Comparison of ENCODE assay signal across 23 mouse cellular contexts in genomic region chr5:135109017-135109416, GRCm38 (mm10). TPM values are rescaled to one million over a fixed set of nuclear protein-coding genes. Genes with fewer than 3 reads are reported as not detected.
DNase-seq lines count a peak whose midpoint lies in the region; ATAC-seq and TF ChIP-seq lines count a peak whose summit lies in the region.
"Had no signal": no experiment of that assay in that cellular context is flagged by ENCODE, and none has a peak within 500 bp of the region (broad histone marks: within the 10 kb centered on the region; RNA-seq: fewer than 3 reads in every experiment).

No protein-coding gene starts in this region.

- H3K27ac ChIP-seq in kidney, adult 2 months (ENCODE audit: insufficient read depth, low read depth, low read length): peak overlapping the region; percentile 79
- H3K27ac ChIP-seq in kidney, embryonic 14.5 days (ENCODE audit: low read depth, low read length): no peak overlapping the region
- H3K27ac ChIP-seq in liver, embryonic 16.5 days (ENCODE audit: low read length): no peak overlapping the region
- H3K27ac ChIP-seq: forebrain, embryonic 10.5 days; heart, embryonic 13.5 days; hindbrain, embryonic 12.5 days; limb, embryonic 13.5 days; lung, embryonic 15.5 days; neural tube, embryonic 12.5 days had no signal

- no peaks in the 10 kb centered on the region for H3K9me3 ChIP-seq in kidney, embryonic 14.5 days (ENCODE audit: control insufficient read depth, low read length)
- no peaks in the 10 kb centered on the region for H3K9me3 ChIP-seq in E14TG2a.4 (ENCODE audit: low read length)
- no peaks in the 10 kb centered on the region for H3K9me3 ChIP-seq in liver, embryonic 16.5 days (replicated peaks; ENCODE audit: control insufficient read depth, low read length)
- H3K9me3 ChIP-seq: forebrain, embryonic 10.5 days; heart, embryonic 13.5 days; hindbrain, embryonic 12.5 days; limb, embryonic 13.5 days; lung, embryonic 15.5 days; neural tube, embryonic 12.5 days had no signal

- no peaks in the 10 kb centered on the region for H3K27me3 ChIP-seq in kidney, adult 2 months (replicated peaks; ENCODE audit: control insufficient read depth, insufficient read depth, low read length)
- H3K27me3 ChIP-seq in kidney, embryonic 14.5 days (ENCODE audit: control insufficient read depth, insufficient read depth, low read length): peaks cover 26% of the 10 kb centered on the region
- peaks cover 72% of the 10 kb centered on the region for H3K27me3 ChIP-seq in E14TG2a.4 (ENCODE audit: insufficient read depth, low read length)
- H3K27me3 ChIP-seq in liver, embryonic 16.5 days (ENCODE audit: control insufficient read depth, insufficient read depth, low read depth, low read length): peaks cover 30% of the 10 kb centered on the region

- no peak overlapping the region for H3K4me3 ChIP-seq in kidney, adult 2 months (ENCODE audit: insufficient read depth, low read depth, low read length)
- no peak overlapping the region for H3K4me3 ChIP-seq in kidney, embryonic 14.5 days (ENCODE audit: low read length)
- peak overlapping the region; percentile 84 for H3K4me3 ChIP-seq in E14TG2a.4 (replicated peaks; ENCODE audit: low read length)
- H3K4me3 ChIP-seq in liver, embryonic 16.5 days (ENCODE audit: low read depth, low read length): no peak overlapping the region
- H3K4me3 ChIP-seq: heart, embryonic 13.5 days; hindbrain, embryonic 12.5 days; limb, embryonic 13.5 days; lung, embryonic 15.5 days; neural tube, embryonic 12.5 days had no signal

- TF ChIP-seq CTCF in kidney, adult 2 months (conservative IDR thresholded peaks at IDR 0.05; ENCODE audit: insufficient read depth, insufficient read length, low read depth, low read length): no peak
- TF ChIP-seq CTCF in E14TG2a.4 (conservative IDR thresholded peaks at IDR 0.05; ENCODE audit: low read length): no peak

- DNase-seq in adrenal gland, adult 2 months: peak; percentile 38
- no peak for DNase-seq in adrenal gland, adult 8-10 months
- DNase-seq in kidney, adult 2 months: peak; percentile 85
- no peak for DNase-seq in testis, postnatal 14 days (ENCODE audit: low spot score)
- DNase-seq: cerebellum, adult 11-12 months; cerebellum, postnatal 14 days; heart, postnatal 14 days; lung, postnatal 4 days; midbrain, embryonic 14.5 days; right cerebral cortex, postnatal 14 days; spleen, adult 18-20 months; thymus, postnatal 14 days had no signal

- no peak overlapping the region for H3K4me2 ChIP-seq in kidney, embryonic 14.5 days (replicated peaks; ENCODE audit: low read depth, low read length)
- peak overlapping the region; percentile 31 for H3K4me2 ChIP-seq in liver, embryonic 16.5 days (ENCODE audit: low read depth, low read length)
- H3K4me2 ChIP-seq: heart, embryonic 13.5 days; hindbrain, embryonic 12.5 days; limb, embryonic 13.5 days had no signal

- H3K36me3 ChIP-seq in kidney, adult 2 months (ENCODE audit: control insufficient read depth, insufficient read depth, low read length): no peaks in the 10 kb centered on the region
- H3K36me3 ChIP-seq in kidney, embryonic 14.5 days (ENCODE audit: control insufficient read depth, insufficient read depth, low read length): no peaks in the 10 kb centered on the region
- no peaks in the 10 kb centered on the region for H3K36me3 ChIP-seq in E14TG2a.4 (ENCODE audit: insufficient read depth, low read length)
- H3K36me3 ChIP-seq in liver, embryonic 16.5 days (ENCODE audit: control insufficient read depth, insufficient read depth): no peaks in the 10 kb centered on the region
- H3K36me3 ChIP-seq: forebrain, embryonic 10.5 days; heart, embryonic 13.5 days; hindbrain, embryonic 12.5 days; limb, embryonic 13.5 days; lung, embryonic 15.5 days; neural tube, embryonic 12.5 days had no signal

- TF ChIP-seq POLR2A in kidney, adult 2 months (IDR thresholded peaks at IDR 0.05; ENCODE audit: low read depth, low read length): no peak

- peaks cover 9% of the 10 kb centered on the region for H3K4me1 ChIP-seq in kidney, adult 2 months (ENCODE audit: control insufficient read depth, insufficient read depth, low read length)
- no peaks in the 10 kb centered on the region for H3K4me1 ChIP-seq in kidney, embryonic 14.5 days (ENCODE audit: control insufficient read depth, insufficient read depth, low read length)
- H3K4me1 ChIP-seq in E14TG2a.4 (replicated peaks; ENCODE audit: low read depth, low read length): peaks cover 37% of the 10 kb centered on the region
- H3K4me1 ChIP-seq in liver, embryonic 16.5 days (ENCODE audit: control insufficient read depth, low read depth, low read length): peaks cover 5% of the 10 kb centered on the region; the same call in 1 of the 2 replicates

- WGBS in kidney, adult 2 months: 39% methylated on average over 6 of the region's 6 CpGs
- 49% methylated on average over 6 of the region's 6 CpGs for WGBS in kidney, embryonic 14.5 days
- WGBS in liver, embryonic 16.5 days (ENCODE audit: insufficient replicate concordance): 37% methylated on average over 6 of the region's 6 CpGs

- no peak for ATAC-seq in kidney, embryonic 14.5 days (ENCODE audit: low FRiP score, low TSS enrichment)
- no peak for ATAC-seq in liver, embryonic 16.5 days (ENCODE audit: low read depth)
- ATAC-seq: forebrain, embryonic 16.5 days had no signal

- no peak overlapping the region for H3K9ac ChIP-seq in kidney, embryonic 14.5 days (ENCODE audit: low read depth, low read length)
- no peak overlapping the region for H3K9ac ChIP-seq in liver, embryonic 16.5 days (ENCODE audit: low read depth, low read length)
- H3K9ac ChIP-seq: heart, embryonic 13.5 days; hindbrain, embryonic 12.5 days; limb, embryonic 13.5 days; lung, embryonic 15.5 days; neural tube, embryonic 12.5 days had no signal

RNA-seq across cellular contexts. Expression of gene Mlxipl, which starts 19.3 kb away (rescaled TPM):
- 10 to 100 TPM; 49.2 to 91.7 TPM for total RNA-seq in adrenal gland, adult 2 months (2021)
- polyA plus RNA-seq in adrenal gland, adult 2 months (2012; rRNA removed): 127 and 165 TPM in 2 replicates
- 10 to 100 TPM; 33.6 to 42.9 (median 37.8) TPM for total RNA-seq in adrenal gland, adult 8-10 months (2022)
- 144 and 170 TPM in 2 replicates for polyA plus RNA-seq in kidney, adult 2 months (2012; rRNA removed)
- 3.9 and 6.4 TPM in 2 replicates for polyA plus RNA-seq in kidney, embryonic 14.5 days (2014; fragmentation: Nextera tagmentation; extraction: Ambion mirVana)
- polyA plus RNA-seq in liver, embryonic 16.5 days (2015; fragmentation: Nextera tagmentation; extraction: Ambion mirVana): 9.6 and 14.1 TPM in 2 replicates
- total RNA-seq: megakaryocyte-erythroid progenitor cell, adult 5-6 weeks had no signal

RNA-seq across cellular contexts. Expression of gene Vps37d, which starts 31.0 kb away (rescaled TPM):
- total RNA-seq in adrenal gland, adult 2 months (2021): 1 to 10 TPM; 1.4 to 4.5 TPM
- polyA plus RNA-seq in adrenal gland, adult 2 months (2012; rRNA removed): 7.4 and 9.7 TPM in 2 replicates
- total RNA-seq in adrenal gland, adult 8-10 months (2022): 1 to 10 TPM; 2.2 to 6.5 (median 4.8) TPM
- 7.3 and 8.7 TPM in 2 replicates for polyA plus RNA-seq in kidney, adult 2 months (2012; rRNA removed)
- 8.9 and 12.6 TPM in 2 replicates for polyA plus RNA-seq in kidney, embryonic 14.5 days (2014; fragmentation: Nextera tagmentation; extraction: Ambion mirVana)
- 0.09 and 0.25 TPM in 2 replicates for polyA plus RNA-seq in liver, embryonic 16.5 days (2015; fragmentation: Nextera tagmentation; extraction: Ambion mirVana)
- total RNA-seq: megakaryocyte-erythroid progenitor cell, adult 5-6 weeks had no signal

RNA-seq across cellular contexts. Expression of gene Tbl2, which starts 40.4 kb away (rescaled TPM):
- total RNA-seq in adrenal gland, adult 2 months (2021): 10 to 100 TPM; 22.7 to 35.9 TPM
- 8.7 and 9.2 TPM in 2 replicates for polyA plus RNA-seq in adrenal gland, adult 2 months (2012; rRNA removed)
- 10 to 100 TPM; 21.2 to 30.4 (median 25.6) TPM for total RNA-seq in adrenal gland, adult 8-10 months (2022)
- polyA plus RNA-seq in kidney, adult 2 months (2012; rRNA removed): 10.1 and 10.2 TPM in 2 replicates
- polyA plus RNA-seq in kidney, embryonic 14.5 days (2014; fragmentation: Nextera tagmentation; extraction: Ambion mirVana): 11.9 and 24.5 TPM in 2 replicates
- 11.1 and 11.6 TPM in 2 replicates for polyA plus RNA-seq in liver, embryonic 16.5 days (2015; fragmentation: Nextera tagmentation; extraction: Ambion mirVana)

RNA-seq across cellular contexts. Expression of gene Bud23, which starts 44.3 kb away (rescaled TPM):
- total RNA-seq in adrenal gland, adult 2 months (2021): 10 to 100 TPM; 46.3 to 62.4 TPM
- polyA plus RNA-seq in adrenal gland, adult 2 months (2012; rRNA removed): 62.8 and 65.6 TPM in 2 replicates
- 10 to 100 TPM; 54.5 to 56.7 (median 55.8) TPM for total RNA-seq in adrenal gland, adult 8-10 months (2022)
- polyA plus RNA-seq in kidney, adult 2 months (2012; rRNA removed): 50.4 and 50.7 TPM in 2 replicates
- 118 and 156 TPM in 2 replicates for polyA plus RNA-seq in kidney, embryonic 14.5 days (2014; fragmentation: Nextera tagmentation; extraction: Ambion mirVana)
- polyA plus RNA-seq in liver, embryonic 16.5 days (2015; fragmentation: Nextera tagmentation; extraction: Ambion mirVana): 43.0 and 46.5 TPM in 2 replicates

RNA-seq across cellular contexts. Expression of gene Dnajc30, which starts 45.0 kb away (rescaled TPM):
- 10 to 100 TPM; 30.7 to 43.3 TPM for total RNA-seq in adrenal gland, adult 2 months (2021)
- polyA plus RNA-seq in adrenal gland, adult 2 months (2012; rRNA removed): 85.4 and 105 TPM in 2 replicates
- total RNA-seq in adrenal gland, adult 8-10 months (2022): 10 to 100 TPM; 35.8 to 42.0 (median 38.7) TPM
- 47.3 and 63.3 TPM in 2 replicates for polyA plus RNA-seq in kidney, adult 2 months (2012; rRNA removed)
- polyA plus RNA-seq in kidney, embryonic 14.5 days (2014; fragmentation: Nextera tagmentation; extraction: Ambion mirVana): 33.4 and 34.4 TPM in 2 replicates
- 14.0 and 15.2 TPM in 2 replicates for polyA plus RNA-seq in liver, embryonic 16.5 days (2015; fragmentation: Nextera tagmentation; extraction: Ambion mirVana)

Comparison
In these comparisons a context has a peak if more than half of its experiments do, and no peak if none do; other contexts are left out.
1. DNase-seq: peak in adrenal gland, adult 2 months (single experiment) and kidney, adult 2 months (single experiment); none in adrenal gland, adult 8-10 months (single experiment) and testis, postnatal 14 days (single experiment).